Comparison of ENCODE assay signal across 7 mouse cellular contexts in the genomic region with DNA sequence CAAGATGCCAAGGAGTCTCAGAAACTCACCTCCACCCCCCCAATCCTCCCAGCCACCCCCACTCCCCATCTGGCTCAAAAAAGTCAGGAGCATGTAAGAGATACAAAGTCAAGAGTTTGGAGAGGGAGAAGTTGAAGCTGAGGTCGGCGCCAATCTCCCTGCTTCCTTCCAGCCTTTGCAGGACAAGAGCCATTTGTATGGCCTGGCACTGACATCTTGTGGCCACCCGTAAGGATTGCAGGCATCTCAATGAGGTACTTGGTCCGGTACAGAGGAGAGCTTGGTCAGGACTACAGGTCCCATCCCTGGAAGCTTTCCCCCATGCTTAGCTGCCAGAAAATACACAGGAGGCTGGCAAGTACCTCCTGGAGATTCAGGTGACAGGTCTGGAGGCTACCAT. TPM values are rescaled to one million over a fixed set of nuclear protein-coding genes. Genes with fewer than 3 reads are reported as not detected.
DNase-seq lines count a peak whose midpoint lies in the region; ATAC-seq and TF ChIP-seq lines count a peak whose summit lies in the region.

No protein-coding gene starts in this region.

- no peaks in the 10 kb centered on the region for H3K9me3 ChIP-seq in lung, postnatal 0 days (ENCODE audit: low read length)

- peak; percentile 71 for ATAC-seq in lung, postnatal 0 days

- DNase-seq in ES-CJ7 (ENCODE audit: low read depth, low spot score) = peak; percentile 74
- DNase-seq in adrenal gland, adult 18-20 months (ENCODE audit: low spot score in 2 of 2) = peak; percentile 56 to 61
- DNase-seq in embryo, embryonic 9.5 days (ENCODE audit: extremely low spot score) = peak; percentile 80
- peak; percentile 29 to 56 for DNase-seq in heart, adult 9 months (ENCODE audit: low spot score in 2 of 2)
- peak; percentile 72 to 86 for DNase-seq in kidney, postnatal 36 days
- DNase-seq in lung, postnatal 0 days (ENCODE audit: low spot score) = peak; percentile 88
- DNase-seq in right cerebral cortex, postnatal 14 days = peak; percentile 70

- no peak overlapping the region for H3K4me2 ChIP-seq in lung, postnatal 0 days (replicated peaks; ENCODE audit: low read depth, low read length)

- 5% methylated on average over 4 of the region's 4 CpGs for WGBS in lung, postnatal 0 days

- peak; percentile 96 for TF ChIP-seq CTCF in lung, postnatal 0 days (IDR thresholded peaks at IDR 0.05)

- no peak overlapping the region for H3K9ac ChIP-seq in lung, postnatal 0 days (replicated peaks; ENCODE audit: low read depth)

- no peak for TF ChIP-seq EP300 in lung, postnatal 0 days (IDR thresholded peaks at IDR 0.05)

- H3K27ac ChIP-seq in lung, postnatal 0 days (ENCODE audit: low read length) = no peak overlapping the region

- no peaks in the 10 kb centered on the region for H3K4me1 ChIP-seq in lung, postnatal 0 days (ENCODE audit: insufficient read depth, low read depth, low read length)

- 0 out of 2 replicates have a peak, but pooled peaks cover 6% of the 10 kb centered on the region for H3K27me3 ChIP-seq in lung, postnatal 0 days (replicated peaks; ENCODE audit: insufficient read depth, low read length)

- no peaks in the 10 kb centered on the region for H3K36me3 ChIP-seq in lung, postnatal 0 days (ENCODE audit: insufficient read depth, low read length)

- no peak overlapping the region for H3K4me3 ChIP-seq in lung, postnatal 0 days (ENCODE audit: low read depth, low read length)

RNA-seq across cellular contexts. Expression of a gene that starts 35.7 kb away (rescaled TPM):
- 10 to 100 TPM; 20.9 to 21.8 TPM for total RNA-seq in adrenal gland, adult 18-20 months (2021)
- polyA plus RNA-seq in lung, postnatal 0 days (2015; fragmentation: Nextera tagmentation; extraction: Ambion mirVana) = 10.6 and 11.6 TPM in 2 replicates
